Mouse (Mus musculus) liver (tissue): ENCODE measurements around the gene Auts2.

ENCODE experiments used
- DNase-seq: peaks from one replicate; pipeline ENCODE4 v3.0.0-alpha.2; 2020; ENCODE audit warnings: mixed read lengths

Auts2 gene

GRCm38 (mm10) chr5:131707471-131707870 lies 835.7 kb downstream of the Auts2 start:
- DNase-seq: no peak

- DNase-seq: no peak
Measured at GRCm38 (mm10) chr5:131703729-131704128, 839.4 kb downstream of the Auts2 start.

GRCm38 (mm10) chr5:131702840-131703392 lies 840.2 kb downstream of the Auts2 start:
- DNase-seq: no peak

- no peak for DNase-seq
Measured at GRCm38 (mm10) chr5:131698900-131699299, 844.2 kb downstream of the Auts2 start.

- DNase-seq: no peak
Measured at GRCm38 (mm10) chr5:131690781-131691180, 852.4 kb downstream of the Auts2 start.

- no peak for DNase-seq
Measured at GRCm38 (mm10) chr5:131686956-131687618, 856.1 kb downstream of the Auts2 start.

- DNase-seq: no peak
Measured at GRCm38 (mm10) chr5:131680127-131680845, 862.9 kb downstream of the Auts2 start.

GRCm38 (mm10) chr5:131679523-131679922 lies 863.6 kb downstream of the Auts2 start:
- DNase-seq: no peak

- no peak for DNase-seq
Measured at GRCm38 (mm10) chr5:131677518-131677917, 865.6 kb downstream of the Auts2 start.

GRCm38 (mm10) chr5:131673696-131674095 lies 869.4 kb downstream of the Auts2 start:
- no peak for DNase-seq

- DNase-seq: no peak
Measured at GRCm38 (mm10) chr5:131665068-131665467, 878.1 kb downstream of the Auts2 start.

GRCm38 (mm10) chr5:131664657-131665056 lies 878.5 kb downstream of the Auts2 start:
- DNase-seq: no peak

GRCm38 (mm10) chr5:131662657-131663056 lies 880.5 kb downstream of the Auts2 start:
- DNase-seq: no peak

- no peak for DNase-seq
Measured at GRCm38 (mm10) chr5:131658822-131659515, 884.2 kb downstream of the Auts2 start.

GRCm38 (mm10) chr5:131654206-131654605 lies 888.9 kb downstream of the Auts2 start:
- DNase-seq: no peak

GRCm38 (mm10) chr5:131650381-131650891 lies 892.7 kb downstream of the Auts2 start:
- DNase-seq: no peak

GRCm38 (mm10) chr5:131647683-131648119 lies 895.4 kb downstream of the Auts2 start:
- peak; percentile 13 for DNase-seq

GRCm38 (mm10) chr5:131647104-131647682 lies 896.0 kb downstream of the Auts2 start:
- no peak for DNase-seq

- DNase-seq: no peak
Measured at GRCm38 (mm10) chr5:131646192-131646775, 896.9 kb downstream of the Auts2 start.

- no peak for DNase-seq
Measured at GRCm38 (mm10) chr5:131645341-131646191, 897.6 kb downstream of the Auts2 start.

- DNase-seq: no peak
Measured at GRCm38 (mm10) chr5:131644331-131644730, 898.8 kb downstream of the Auts2 start.
